Mouse (Mus musculus): Measurements from ENCODE around the gene Icosl.
"Not testable (repeated sequence)": the region's sequence is repeated elsewhere in the genome, so short reads cannot be mapped to it uniquely, and the experiment has no call there.

Icosl gene

GRCm38 (mm10) chr10:78069101-78070011, at the start of gene Icosl:
TSS of gene Icosl (plus strand) at chr10:78069302.
- DNase-seq: peak; percentile 86

GRCm38 (mm10) chr10:78019984-78020383, 49.1 kb upstream of the Icosl start:
- not testable (repeated sequence) for DNase-seq

GRCm38 (mm10) chr10:78025453-78025852, 43.6 kb upstream of the Icosl start:
- not testable (repeated sequence) for DNase-seq

GRCm38 (mm10) chr10:78028129-78028528, 41.0 kb upstream of the Icosl start:
- peak; percentile 72 for DNase-seq

GRCm38 (mm10) chr10:78029080-78029479, 40.0 kb upstream of the Icosl start:
- DNase-seq: no peak

GRCm38 (mm10) chr10:78031987-78032386, 37.1 kb upstream of the Icosl start:
- DNase-seq: no peak

- no peak for DNase-seq
Measured at GRCm38 (mm10) chr10:78037139-78037538, 32.0 kb upstream of the Icosl start.

GRCm38 (mm10) chr10:78041647-78042046, 27.5 kb upstream of the Icosl start, which contains the start of gene Dnmt3l:
TSS of gene Dnmt3l (plus strand) at chr10:78041947.
- no peak for DNase-seq

- no peak for DNase-seq
Measured at GRCm38 (mm10) chr10:78042096-78042495, 27.0 kb upstream of the Icosl start.

GRCm38 (mm10) chr10:78042697-78043405, 26.3 kb upstream of the Icosl start:
- DNase-seq: no peak

- DNase-seq: peak; percentile 72
Measured at GRCm38 (mm10) chr10:78043406-78043836, 25.7 kb upstream of the Icosl start, which contains the start of gene Aire. TSS of gene Aire (minus strand) at chr10:78043610.

GRCm38 (mm10) chr10:78044531-78044930, 24.6 kb upstream of the Icosl start:
- no peak for DNase-seq

- no peak for DNase-seq
Measured at GRCm38 (mm10) chr10:78046388-78046787, 22.7 kb upstream of the Icosl start.

GRCm38 (mm10) chr10:78048061-78048730, 20.9 kb upstream of the Icosl start:
- no peak for DNase-seq

GRCm38 (mm10) chr10:78049519-78050035, 19.5 kb upstream of the Icosl start:
- DNase-seq: no peak

- no peak for DNase-seq
Measured at GRCm38 (mm10) chr10:78054633-78055565, 14.2 kb upstream of the Icosl start.

- DNase-seq: no peak
Measured at GRCm38 (mm10) chr10:78057056-78057455, 12.0 kb upstream of the Icosl start.

- no peak for DNase-seq
Measured at GRCm38 (mm10) chr10:78063122-78063521, 6.0 kb upstream of the Icosl start.

- peak; percentile 31 for DNase-seq
Measured at GRCm38 (mm10) chr10:78067226-78067625, 1.9 kb upstream of the Icosl start.

GRCm38 (mm10) chr10:78068541-78068940, 561 bp upstream of the Icosl start:
- DNase-seq: no peak

GRCm38 (mm10) chr10:78074151-78074550, 5.0 kb downstream of the Icosl start:
- no peak for DNase-seq

- DNase-seq: no peak
Measured at GRCm38 (mm10) chr10:78074977-78075376, 5.9 kb downstream of the Icosl start.

Data from kidney, adult 18-20 months (tissue).